Mouse (Mus musculus) spleen, adult 18-20 months (tissue): ENCODE measurements at regions not wholly inside any gene's neighbourhood (a gene's known extent, or its start where the extent isn't known, plus 50 kb on each side); places are given as distances from the start of the nearest gene placed in this dataset.

ENCODE experiments used
- DNase-seq, 2 experiments: peaks; one replicate each; pipeline ENCODE4 v3.0.0; 2022; ENCODE audit warnings: mixed read lengths in 2 of 2

DNA sequence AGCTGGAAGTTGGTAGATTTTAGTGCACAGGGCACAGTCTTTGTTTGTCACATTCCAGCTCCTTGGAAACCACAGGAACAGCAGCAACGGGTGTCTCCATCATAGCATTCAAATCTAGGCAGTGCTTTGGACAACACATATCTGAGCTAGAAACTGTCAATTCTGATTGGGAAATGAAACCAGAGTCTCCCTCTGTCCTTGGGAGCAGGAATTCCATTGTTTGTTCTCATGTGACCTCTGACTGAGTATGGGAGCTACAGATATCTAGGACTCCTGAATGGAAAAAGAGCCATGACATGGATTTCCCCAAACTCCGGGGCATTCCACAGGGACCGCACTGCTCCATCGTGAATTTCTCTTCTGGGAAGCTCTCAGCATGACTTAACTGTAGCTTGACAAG, 205.5 kb upstream of the Rasgrp1 start:
- no peak for DNase-seq

GRCm38 (mm10) chr2:117556301-117556700, 213.5 kb upstream of the Rasgrp1 start:
- DNase-seq = no peak

GRCm38 (mm10) chr2:117570987-117571386, 228.2 kb upstream of the Rasgrp1 start:
- no peak for DNase-seq

DNA sequence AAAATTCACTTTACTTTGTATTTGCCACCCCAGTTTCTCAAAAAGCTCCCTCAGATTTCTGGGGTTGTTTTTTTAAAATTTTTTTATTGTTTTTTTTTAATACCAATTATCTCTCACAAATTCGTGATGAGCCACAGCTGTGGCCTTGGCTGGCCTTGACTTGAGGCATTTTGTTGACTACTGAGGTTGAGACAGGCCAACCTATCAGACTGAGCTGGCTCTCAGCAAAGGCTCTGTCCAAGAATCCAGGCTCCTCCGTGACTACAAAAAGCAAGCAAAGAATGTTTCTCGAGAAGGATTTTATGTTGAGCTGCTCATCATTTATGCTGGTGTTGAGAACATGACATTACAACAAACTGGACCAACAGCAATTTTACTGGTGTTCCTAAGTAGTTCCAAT, 244.6 kb upstream of the Rasgrp1 start:
- DNase-seq = no peak

DNA sequence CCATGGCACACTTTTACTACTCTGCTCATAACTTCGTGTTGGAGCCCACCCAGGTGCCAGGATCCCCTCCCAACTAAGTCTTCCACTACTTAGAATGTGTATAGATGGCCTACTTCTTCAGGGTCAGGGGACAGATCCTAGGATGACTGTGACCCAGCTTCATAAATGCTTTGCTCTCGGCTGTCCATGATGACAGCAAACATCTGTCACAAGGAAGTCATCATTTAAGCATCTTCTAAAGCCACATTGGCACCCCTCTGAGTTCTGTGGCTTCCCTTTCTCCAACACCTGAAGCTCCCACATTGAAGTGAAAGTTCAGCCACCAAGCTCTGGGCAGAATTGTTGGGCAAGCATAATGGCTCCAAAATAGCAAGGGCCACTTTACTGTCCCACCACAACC, 252.2 kb upstream of the Rasgrp1 start:
- DNase-seq = no peak

GRCm38 (mm10) chr2:117597573-117597972, 254.8 kb upstream of the Rasgrp1 start:
- DNase-seq = no peak

GRCm38 (mm10) chr2:117614772-117615171, 272.0 kb upstream of the Rasgrp1 start:
- DNase-seq = no peak

GRCm38 (mm10) chr2:117618063-117618462, 275.3 kb upstream of the Rasgrp1 start:
- no peak for DNase-seq

GRCm38 (mm10) chr2:117623955-117624354, 281.2 kb upstream of the Rasgrp1 start:
- DNase-seq = no peak

GRCm38 (mm10) chr2:117634906-117635305, 292.1 kb upstream of the Rasgrp1 start:
- DNase-seq = no peak

DNA sequence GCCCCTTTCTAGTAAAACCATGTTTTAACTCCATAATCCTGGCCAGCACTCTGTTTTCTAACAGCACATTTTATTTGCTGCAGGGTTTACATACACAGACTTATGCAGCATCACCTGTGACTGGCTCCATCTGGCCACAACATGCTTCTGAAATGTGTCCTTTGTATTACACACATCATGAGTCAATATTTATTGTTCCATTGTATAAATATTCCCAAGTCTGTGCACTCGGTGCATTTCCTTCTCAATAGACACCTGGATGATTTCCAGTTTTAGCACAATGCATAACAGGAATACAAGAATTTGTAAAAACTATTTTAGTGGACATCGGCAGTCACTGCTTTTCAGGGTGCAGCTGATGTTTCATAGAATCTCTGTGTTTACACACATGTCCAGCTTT, 294.6 kb upstream of the Rasgrp1 start:
- DNase-seq = no peak

- no peak for DNase-seq
These were observed 309.3 kb upstream of the Rasgrp1 start for GRCm38 (mm10) chr2:117652101-117652500.

- no peak for DNase-seq
These were observed 309.8 kb upstream of the Rasgrp1 start for GRCm38 (mm10) chr2:117652647-117653046.

GRCm38 (mm10) chr2:117656546-117657175, 313.9 kb upstream of the Rasgrp1 start:
- DNase-seq = no peak

DNA sequence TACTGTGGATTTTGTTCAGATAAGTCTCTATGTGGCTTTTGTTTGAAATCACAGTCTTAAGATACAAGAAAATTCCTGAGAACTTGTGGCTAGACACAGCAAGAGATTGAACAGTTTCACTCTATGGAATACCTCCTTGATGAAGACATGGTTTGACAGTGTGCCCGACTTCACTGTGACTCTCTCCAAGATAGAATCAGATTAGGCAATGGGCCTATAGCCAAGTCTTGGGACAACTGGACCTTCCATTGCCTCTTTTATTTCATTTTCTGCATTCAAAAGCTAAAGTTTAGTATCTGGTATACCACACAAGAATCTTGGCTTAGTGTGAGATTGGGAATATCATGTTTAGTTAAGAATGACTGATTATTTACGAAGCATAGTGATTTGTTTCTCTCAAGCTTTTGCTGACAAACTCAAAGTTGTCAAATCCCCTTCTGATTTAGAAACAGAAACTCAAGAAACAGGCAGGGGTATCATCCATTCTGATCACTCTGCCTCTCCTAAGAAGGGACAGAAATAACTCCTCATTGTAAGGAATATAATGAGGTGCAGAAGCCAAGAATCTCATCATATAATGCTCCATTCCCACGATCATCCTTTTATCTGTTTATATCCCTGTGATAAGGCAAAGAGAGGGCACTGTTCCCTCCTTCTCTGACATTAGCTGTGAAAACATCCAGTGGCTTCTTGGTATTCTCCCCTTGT, 317.6 kb upstream of the Rasgrp1 start:
- DNase-seq = no peak

GRCm38 (mm10) chr2:117662653-117663052, 319.9 kb upstream of the Rasgrp1 start:
- no peak for DNase-seq

- DNase-seq = no peak
These were observed 323.7 kb upstream of the Rasgrp1 start for GRCm38 (mm10) chr2:117666528-117666927.

- no peak for DNase-seq
These were observed 325.3 kb upstream of the Rasgrp1 start for GRCm38 (mm10) chr2:117668137-117668536.

DNA sequence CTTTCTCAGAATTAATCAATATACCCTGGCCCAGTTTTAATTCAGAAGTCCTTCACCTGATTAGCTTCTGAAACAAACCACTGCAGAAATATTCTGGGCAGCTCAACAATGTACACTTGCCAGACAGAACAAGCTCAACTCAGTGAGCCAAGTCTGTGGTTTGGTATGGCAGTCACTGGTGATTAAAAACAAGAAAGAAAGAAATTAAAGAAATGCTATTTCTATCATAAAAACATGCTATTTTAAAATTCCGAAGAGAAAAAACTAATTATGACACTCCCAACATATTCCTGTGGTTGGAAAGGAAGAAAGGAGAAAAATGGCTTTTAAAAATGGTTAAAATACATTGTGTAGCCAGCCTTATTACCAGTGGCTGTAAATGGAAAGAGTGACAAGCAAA, 332.1 kb upstream of the Rasgrp1 start:
- no peak for DNase-seq

DNA sequence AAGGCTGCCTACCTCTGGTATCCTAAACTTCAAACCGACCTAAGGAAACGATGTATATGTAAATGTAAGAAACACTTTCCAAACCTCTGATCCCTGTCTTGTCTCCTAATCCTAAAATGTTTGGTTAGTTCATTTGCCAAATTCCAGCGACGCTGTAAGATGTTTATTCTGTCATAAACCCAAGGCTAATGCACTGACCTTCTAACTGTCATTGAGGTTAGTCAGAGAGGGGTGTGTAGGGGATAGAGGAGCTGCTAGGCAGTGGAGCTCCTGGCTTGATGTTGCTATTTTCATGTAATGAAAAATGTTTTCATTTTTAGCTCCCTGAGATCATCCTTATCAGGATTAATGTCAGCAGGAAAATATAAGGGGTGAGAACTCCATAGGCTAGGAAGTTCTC, 335.8 kb upstream of the Rasgrp1 start:
- no peak for DNase-seq

GRCm38 (mm10) chr2:117685836-117686453, 343.1 kb upstream of the Rasgrp1 start:
- DNase-seq = no peak

DNA sequence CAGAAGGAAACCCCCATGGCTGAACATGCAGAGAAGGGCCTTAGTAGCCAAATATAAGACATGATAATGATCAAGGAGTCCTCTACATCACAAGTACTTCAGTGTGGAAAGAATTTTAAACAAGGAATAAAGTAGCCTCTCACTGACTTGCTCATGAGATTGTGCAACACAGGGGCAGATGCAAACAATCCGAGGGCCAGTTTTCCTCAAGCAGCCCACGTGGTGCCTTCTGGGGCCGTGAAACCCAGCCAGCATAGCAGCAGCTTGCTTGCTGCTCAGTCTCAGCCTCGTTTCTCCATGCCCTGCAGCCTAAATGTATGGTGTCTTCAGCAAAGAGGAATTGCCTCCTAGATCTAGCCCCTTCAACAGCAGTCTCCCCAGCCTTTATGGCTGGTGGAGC, 350.7 kb upstream of the Rasgrp1 start:
- DNase-seq = no peak

GRCm38 (mm10) chr2:117710173-117710813, 367.5 kb upstream of the Rasgrp1 start:
- no peak for DNase-seq

- no peak for DNase-seq
These were observed 381.3 kb upstream of the Rasgrp1 start for GRCm38 (mm10) chr2:117724066-117724465.
